In the genomic region with DNA sequence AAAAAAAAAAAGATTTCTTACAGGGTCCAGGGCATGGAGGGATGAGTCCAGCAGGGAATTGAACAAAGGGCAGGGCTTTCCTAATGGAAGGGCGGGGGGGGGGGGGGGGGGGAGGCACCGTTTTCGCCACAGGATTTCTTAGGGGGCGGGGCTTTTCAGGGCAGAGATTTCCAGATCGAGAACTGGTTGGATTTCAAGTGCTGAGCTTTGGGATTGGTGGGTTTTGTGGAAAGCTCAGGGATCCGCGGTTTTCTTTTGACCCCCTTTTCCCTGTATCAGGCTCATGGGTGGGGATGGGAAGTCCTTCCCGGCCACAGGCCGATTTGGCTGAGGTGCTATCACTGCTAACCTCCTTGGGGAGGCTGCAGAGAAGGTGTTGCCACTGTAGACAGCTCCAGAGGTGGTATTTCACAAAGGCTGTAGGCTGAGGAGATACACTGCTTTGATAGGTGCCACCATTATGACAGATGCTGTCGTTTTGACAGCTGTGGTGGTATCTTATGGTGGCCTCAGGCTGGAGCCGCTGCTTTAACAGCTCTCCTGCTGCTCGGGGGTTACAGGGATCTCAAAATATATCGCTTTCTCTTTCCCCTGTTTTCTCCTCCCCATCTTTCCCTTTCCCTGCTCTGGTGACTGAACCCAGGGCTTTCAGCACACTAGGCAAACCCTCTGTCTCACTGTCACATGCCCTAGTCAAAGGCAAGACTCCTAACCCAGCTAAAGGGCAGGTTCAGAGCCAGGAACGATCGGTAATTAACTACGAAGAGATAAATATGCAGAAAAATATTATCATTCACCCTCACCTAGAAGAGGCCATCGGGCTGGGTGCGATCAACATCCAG, we compare ENCODE assay signal across 8 mouse cellular contexts.
A peak's percentile ranks its signal among the peaks of the same experiment; 100 is the strongest.
DNase-seq lines count a peak whose midpoint lies in the region; ATAC-seq and TF ChIP-seq lines count a peak whose summit lies in the region.

No protein-coding gene starts in this region.

- peak; percentile 16 to 20; a peak in 2 of 4 replicates for ATAC-seq in hematopoietic stem cell, adult 5-6 weeks (replicated peaks in 1 of 2; ENCODE audit: insufficient read depth in 1 of 2, low FRiP score in 2 of 2, low TSS enrichment in 1 of 2, low read depth in 1 of 2, poor library complexity in 2 of 2, severe bottlenecking in 2 of 2)
- ATAC-seq in megakaryocyte progenitor cell, adult 5-6 weeks (replicated peaks; ENCODE audit: poor library complexity) = 0 out of 2 replicates have a peak, but pooled peaks have one; percentile 5

- no peaks in the 10 kb centered on the region; the same call in 1 of the 2 replicates for H3K27me3 ChIP-seq in E14TG2a.4 (ENCODE audit: insufficient read depth, low read length)

- peaks cover 36% of the 10 kb centered on the region for H3K4me1 ChIP-seq in E14TG2a.4 (replicated peaks; ENCODE audit: low read depth, low read length)

- no peak for DNase-seq in gastrocnemius, adult 2 months
- DNase-seq in gastrocnemius, postnatal 25 days = no peak
- DNase-seq in urinary bladder, postnatal 25 days (ENCODE audit: low spot score) = no peak
- no peak for DNase-seq in right cerebral cortex, adult 18-20 months
- no peak for DNase-seq in adrenal gland, adult 2 months

- intact Hi-C loops in gastrocnemius, adult 2 months (cut with DNase I) = no loop called here

- H3K9me3 ChIP-seq in E14TG2a.4 (ENCODE audit: low read length) = peaks cover 10% of the 10 kb centered on the region

- peak overlapping the region; percentile 56 for H3K4me3 ChIP-seq in gastrocnemius, adult 2 months
- H3K4me3 ChIP-seq in E14TG2a.4 (replicated peaks; ENCODE audit: low read length) = 0 out of 2 replicates have a peak overlapping the region, but pooled peaks have one; percentile 21

- no peak overlapping the region for H3K27ac ChIP-seq in gastrocnemius, adult 2 months

- no peak for TF ChIP-seq CTCF in gastrocnemius, adult 2 months (IDR thresholded peaks at IDR 0.05)
- TF ChIP-seq CTCF in E14TG2a.4 (conservative IDR thresholded peaks at IDR 0.05; ENCODE audit: low read length) = no peak

- no peaks in the 10 kb centered on the region for H3K36me3 ChIP-seq in E14TG2a.4 (ENCODE audit: insufficient read depth, low read length)
